Mouse (Mus musculus) heart, embryonic 15.5 days (tissue): Measurements from ENCODE around the gene Ccdc142. TPM values are rescaled to one million over a fixed set of nuclear protein-coding genes. Genes with fewer than 3 reads are reported as not detected.
A peak's percentile ranks its signal among the peaks of the same experiment; 100 is the strongest.

Source experiments
- ATAC-seq: fragments of 200-750 bp; cut with Nextera tagmentation; replicated peaks from 2 replicates; pipeline ENCODE4 v1.8.0; 2017; ENCODE audit warnings: low read depth, moderate TSS enrichment; ENCODE audit not compliant: insufficient number of reproducible peaks, insufficient read depth, low FRiP score
- H3K27ac ChIP-seq: fragments of 300-500 bp; sonication (generic); 2 replicates; pipeline ENCODE4 v1.5.1; 2015; ENCODE audit warnings: mild to moderate bottlenecking, inconsistent platforms
- H3K27me3 ChIP-seq: fragments of 300-500 bp; sonication (generic); 2 replicates; pipeline ENCODE4 v1.6.1; 2015; ENCODE audit warnings: inconsistent platforms
- H3K36me3 ChIP-seq: fragments of 300-500 bp; sonication (generic); 2 replicates; pipeline ENCODE4 v1.6.1; 2015; ENCODE audit warnings: mild to moderate bottlenecking, inconsistent platforms
- H3K4me1 ChIP-seq: fragments of 300-500 bp; sonication (generic); replicated peaks from 2 replicates; pipeline ENCODE4 v1.6.1; 2015; ENCODE audit warnings: inconsistent platforms
- H3K4me2 ChIP-seq: fragments of 300-500 bp; sonication (generic); 2 replicates; pipeline ENCODE4 v1.6.1; 2015; ENCODE audit warnings: inconsistent platforms, mild to moderate bottlenecking, moderate library complexity
- H3K4me3 ChIP-seq: fragments of 300-500 bp; sonication (generic); 2 replicates; pipeline ENCODE4 v1.5.1; 2015; ENCODE audit warnings: mild to moderate bottlenecking, inconsistent platforms
- H3K9ac ChIP-seq: fragments of 300-500 bp; sonication (generic); 2 replicates; pipeline ENCODE4 v1.6.1; 2015; ENCODE audit warnings: mild to moderate bottlenecking, inconsistent platforms
- H3K9me3 ChIP-seq: fragments of 300-500 bp; sonication (generic); replicated peaks from 2 replicates; pipeline ENCODE4 v1.6.1; 2016; ENCODE audit warnings: inconsistent platforms
- WGBS: fragments of 180-500 bp; shearing (Covaris S2); methylation state at CpG from one replicate; pipeline ENCODE4 v1.1.7; 2015; ENCODE audit warnings: mixed read lengths; 5-methylcytosine and 5-hydroxymethylcytosine counted together
- polyA plus RNA-seq: library from polyadenylated mRNA; unstranded; fragments of >200 nt; fragmentation: Nextera tagmentation; extraction: Ambion mirVana; gene quantifications from 2 replicates; pipeline ENCODE4 v1.2.1, GENCODE M21; 2015

The Ccdc142 gene
- polyA plus RNA-seq, 1 experiment from 2014 or later, result 2.4 TPM

DNA sequence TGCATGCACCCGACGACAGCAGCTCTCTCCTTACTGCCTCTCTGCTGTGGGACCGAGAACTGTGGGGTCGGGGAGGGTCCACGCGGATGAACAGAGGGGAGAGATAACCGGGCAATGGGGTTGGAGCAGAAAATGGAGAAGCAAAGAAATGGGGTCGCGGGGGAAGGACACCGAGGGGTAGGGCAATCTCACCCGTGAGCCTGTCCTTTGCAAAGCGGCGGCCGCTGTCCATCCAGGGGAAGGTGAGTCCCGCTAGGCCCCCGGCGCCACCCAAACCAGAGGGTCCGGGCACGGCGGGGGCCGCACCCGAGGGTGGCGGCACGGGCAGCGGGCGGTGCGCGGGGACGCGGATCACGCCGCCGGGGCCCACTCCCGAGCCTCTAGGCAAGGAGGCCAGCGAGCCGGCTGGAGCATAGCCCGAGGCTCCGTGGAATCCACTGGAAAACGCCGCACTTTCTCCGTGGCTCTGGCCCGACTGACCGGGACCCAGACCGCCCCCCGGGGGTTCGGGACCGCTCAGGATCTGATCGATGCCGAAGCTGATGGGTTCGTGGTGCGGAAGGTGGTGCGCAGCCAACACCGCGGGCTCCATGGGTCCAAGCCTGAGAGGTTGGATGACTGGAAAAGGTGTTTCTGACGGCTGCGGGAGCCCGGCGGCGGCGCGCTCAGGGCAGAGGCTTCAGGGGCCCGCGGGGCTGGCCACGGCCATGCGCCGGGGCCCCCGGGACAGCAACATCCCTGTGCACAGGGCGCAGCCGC lies 31.7 kb upstream of the Ccdc142 start:
- Histone ChIP-seq H3K27me3 (peaks cover 99% of the 10 kb centered on the region), H3K4me3 (peak overlapping the region; percentile 37)

DNA sequence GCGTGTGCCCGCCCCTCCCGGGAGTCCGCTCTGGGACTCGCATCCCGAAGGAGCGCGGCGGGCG lies 31.3 kb upstream of the Ccdc142 start, which contains the start of gene Tlx2:
TSS of gene Tlx2 (minus strand) at position 47 of the 64 bp plus-strand sequence.
- ATAC-seq, result no peak
- peaks cover 30% of the 10 kb centered on the region for H3K4me1 ChIP-seq
- H3K27me3 ChIP-seq, result peaks cover 99% of the 10 kb centered on the region
- H3K9ac ChIP-seq, result 0 out of 2 replicates have a peak within 1 kb of the TSS, but pooled peaks have one; percentile 14
- no peaks in the 10 kb centered on the region for H3K9me3 ChIP-seq
- H3K27ac ChIP-seq, result no peak within 1 kb of the TSS
- H3K4me2 ChIP-seq, result peak within 1 kb of the TSS; percentile 57
- no peaks in the 10 kb centered on the region for H3K36me3 ChIP-seq
- peak within 1 kb of the TSS; percentile 37 for H3K4me3 ChIP-seq
- WGBS, result 2% methylated on average over 8 of the region's 10 CpGs

More for the DNA sequence above, 31.7 kb upstream of the Ccdc142 start:
- Histone ChIP-seq H3K9me3 (no peaks in the 10 kb centered on the region), H3K27ac (no peak overlapping the region), H3K4me1 (peaks cover 30% of the 10 kb centered on the region), H3K36me3 (no peaks in the 10 kb centered on the region), H3K4me2 (peak overlapping the region; percentile 45), H3K9ac (0 out of 2 replicates have a peak overlapping the region, but pooled peaks have one; percentile 14)
- WGBS, result 1% methylated on average over 69 of the region's 69 CpGs
- peak; percentile 44; the same call in 1 of the 2 replicates for ATAC-seq

DNA sequence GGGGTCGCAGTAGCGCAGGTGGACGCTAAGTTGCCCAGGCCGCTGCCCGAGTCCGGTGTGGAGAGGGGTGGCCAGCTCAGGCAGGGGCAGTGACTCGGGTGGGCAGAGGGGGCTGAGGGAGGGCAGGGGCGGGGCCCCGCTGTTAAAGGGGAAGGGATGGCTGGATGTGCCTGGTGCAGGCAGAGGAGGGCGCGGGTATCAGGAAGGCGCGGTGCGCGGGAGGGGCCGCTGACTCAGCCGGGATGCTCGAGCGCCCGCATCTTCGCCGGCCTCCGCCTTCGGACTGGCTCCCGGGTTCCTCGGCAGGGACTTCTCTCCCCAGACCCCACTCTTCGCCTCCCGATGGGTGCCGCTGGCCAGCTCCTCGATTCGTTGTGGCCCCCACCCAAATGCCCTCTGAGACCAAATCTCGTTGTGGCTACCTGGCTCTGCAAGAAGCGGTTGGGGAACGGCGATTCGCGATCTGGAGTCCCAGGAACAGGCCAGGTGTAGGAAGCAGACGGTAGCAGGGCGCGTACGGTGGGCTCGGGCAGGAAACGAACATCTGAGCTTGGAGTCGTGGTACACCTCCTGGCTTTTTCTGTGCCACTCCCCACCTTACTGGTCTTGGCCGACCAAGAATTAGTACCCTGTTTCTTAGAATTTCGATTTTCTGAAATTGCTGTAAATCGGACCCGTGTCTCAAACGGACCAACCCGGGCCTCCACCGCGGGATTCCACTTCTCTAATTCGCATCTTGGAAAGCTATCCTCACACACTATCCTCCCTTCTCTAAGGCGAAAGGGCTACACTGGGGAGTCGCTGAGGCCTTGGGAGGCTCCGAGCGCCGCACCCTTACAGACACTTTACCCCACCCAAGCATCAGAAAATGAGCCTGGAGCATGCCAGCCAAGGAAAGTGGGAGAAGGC lies 30.8 kb upstream of the Ccdc142 start:
- Histone ChIP-seq H3K36me3 (no peaks in the 10 kb centered on the region), H3K4me1 (peaks cover 30% of the 10 kb centered on the region), H3K27ac (no peak overlapping the region), H3K9me3 (no peaks in the 10 kb centered on the region), H3K27me3 (peaks cover 99% of the 10 kb centered on the region), H3K4me3 (peak overlapping the region; percentile 37), H3K9ac (no peak overlapping the region), H3K4me2 (peak overlapping the region; percentile 45)
- WGBS, result 1% methylated on average over 55 of the region's 58 CpGs
- ATAC-seq, result no peak; the same call in 1 of the 2 replicates

DNA sequence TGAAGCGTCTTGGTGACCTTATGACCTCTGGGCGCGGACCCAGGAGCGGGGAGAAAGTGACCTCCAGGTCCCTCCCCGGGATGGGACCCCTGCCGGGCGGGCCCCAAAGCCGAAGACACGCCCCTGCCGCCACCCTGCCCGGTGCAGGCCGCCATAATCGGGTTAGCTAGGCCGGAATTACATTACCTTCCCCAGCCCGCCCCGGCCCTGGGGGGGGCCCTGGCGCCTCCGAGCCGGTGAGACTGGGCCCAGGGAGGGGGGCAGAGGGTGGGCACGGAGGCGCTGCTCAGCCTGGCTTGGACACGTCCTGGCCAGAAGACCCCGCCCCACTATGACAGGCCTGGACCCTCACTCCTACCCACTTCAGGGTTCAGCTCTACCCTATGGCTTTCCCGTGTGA lies 30.2 kb upstream of the Ccdc142 start:
- H3K9ac ChIP-seq, result no peak overlapping the region
- H3K4me3 ChIP-seq, result peak overlapping the region; percentile 10; the same call in 1 of the 2 replicates
- no peaks in the 10 kb centered on the region for H3K36me3 ChIP-seq
- H3K27ac ChIP-seq, result no peak overlapping the region
- ATAC-seq, result peak; percentile 61; the same call in 1 of the 2 replicates
- WGBS, result 3% methylated on average over 22 of the region's 24 CpGs
- no peak overlapping the region for H3K4me2 ChIP-seq
- H3K27me3 ChIP-seq, result peaks cover 99% of the 10 kb centered on the region
- peaks cover 30% of the 10 kb centered on the region for H3K4me1 ChIP-seq
- no peaks in the 10 kb centered on the region for H3K9me3 ChIP-seq

DNA sequence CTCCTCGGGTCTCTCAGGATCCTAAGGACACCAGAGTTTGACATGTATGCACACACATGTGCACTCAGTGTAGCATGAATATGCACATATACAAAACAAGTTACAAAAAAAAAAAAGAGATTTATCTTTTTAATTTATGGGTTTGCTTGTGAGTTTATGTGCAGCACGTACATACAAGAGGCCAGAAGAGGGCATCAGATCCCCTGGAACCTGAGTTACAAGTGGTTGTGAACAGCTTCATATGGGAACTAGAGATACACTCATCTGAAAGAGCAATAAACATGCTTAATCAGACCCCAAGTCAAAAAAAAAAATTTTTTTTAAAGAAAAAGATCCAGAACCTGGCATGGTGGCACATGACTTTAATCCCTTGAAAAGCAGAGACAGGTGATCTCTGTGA lies 26.4 kb upstream of the Ccdc142 start:
- Histone ChIP-seq H3K9me3 (no peaks in the 10 kb centered on the region), H3K4me2 (no peak overlapping the region), H3K36me3 (no peaks in the 10 kb centered on the region), H3K27me3 (peaks cover 74% of the 10 kb centered on the region), H3K9ac (no peak overlapping the region), H3K4me3 (no peak overlapping the region), H3K27ac (no peak overlapping the region), H3K4me1 (peaks cover 26% of the 10 kb centered on the region)
- WGBS, result 8% methylated on average over 2 of the region's 2 CpGs
- no peak for ATAC-seq

DNA sequence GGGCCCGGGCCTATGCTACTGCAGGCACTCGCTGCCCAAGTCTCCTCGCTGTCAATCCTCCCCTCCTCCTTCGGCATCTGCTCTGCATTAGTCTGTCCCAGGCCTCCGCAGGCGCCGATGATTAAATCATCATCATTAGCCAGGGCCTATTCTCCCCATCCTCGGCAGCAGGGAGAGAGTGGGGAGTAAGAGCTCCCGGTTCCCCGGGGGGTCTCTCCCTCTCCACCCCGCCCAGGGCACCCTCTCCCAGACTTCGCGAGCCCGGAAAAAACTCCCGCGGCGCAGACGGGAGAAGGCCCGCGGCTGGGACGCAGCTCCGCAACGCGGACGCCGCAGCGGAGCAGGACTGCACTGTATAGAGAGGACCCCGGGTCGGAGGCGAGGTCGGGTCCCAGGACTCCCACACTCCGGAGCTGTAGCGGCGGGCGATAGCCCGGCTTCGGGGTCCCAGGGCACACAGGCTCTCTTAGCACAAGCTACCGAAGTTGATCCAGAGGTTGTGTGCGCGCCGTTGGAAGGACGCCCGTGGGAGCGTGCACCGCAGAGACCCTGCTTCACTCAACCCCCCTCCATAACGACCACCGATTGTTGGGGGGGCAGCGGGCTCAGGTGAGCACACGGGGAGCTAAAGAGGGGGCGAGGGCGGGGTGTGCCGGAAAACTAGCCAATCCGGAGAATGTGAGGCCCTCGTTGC lies 23.6 kb upstream of the Ccdc142 start, which contains the start of gene Pcgf1:
TSS of gene Pcgf1 (plus strand) at position 240 of the 694 bp plus-strand sequence.
- Histone ChIP-seq H3K27me3 (peaks cover 56% of the 10 kb centered on the region), H3K4me3 (peak within 1 kb of the TSS; percentile 84), H3K4me2 (peak within 1 kb of the TSS; percentile 99), H3K27ac (peak within 1 kb of the TSS; percentile 86), H3K9me3 (no peaks in the 10 kb centered on the region), H3K9ac (peak within 1 kb of the TSS; percentile 83), H3K4me1 (peaks cover 13% of the 10 kb centered on the region), H3K36me3 (peaks cover 14% of the 10 kb centered on the region)
- peak; percentile 53 for ATAC-seq
- WGBS, result 1% methylated on average over 54 of the region's 54 CpGs

DNA sequence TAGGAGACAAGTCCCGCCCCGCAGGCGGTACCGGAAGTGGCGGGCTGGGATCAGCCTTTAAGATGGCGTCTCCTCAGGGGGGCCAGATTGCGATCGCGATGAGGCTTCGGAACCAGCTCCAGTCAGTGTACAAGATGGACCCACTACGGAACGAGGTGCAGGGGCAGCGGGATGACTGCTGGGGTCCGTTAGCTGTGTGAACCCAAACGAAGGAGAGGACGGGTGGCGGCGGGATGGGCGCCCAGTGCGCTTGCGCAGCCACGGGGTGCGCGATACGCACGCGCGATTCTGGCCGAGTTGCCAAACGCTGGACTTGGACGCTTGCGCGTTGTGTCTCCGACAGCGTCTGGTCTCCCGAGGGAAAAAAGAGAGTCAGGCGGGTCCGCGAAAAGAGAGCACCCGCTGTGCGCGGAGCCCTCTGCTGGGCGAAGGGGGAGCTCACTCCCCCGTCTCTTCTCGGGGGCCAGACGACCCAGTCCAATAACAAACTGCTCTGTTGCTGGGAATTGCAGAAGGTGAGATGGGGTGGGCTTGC lies 23.0 kb upstream of the Ccdc142 start:
- peak overlapping the region; percentile 83 for H3K9ac ChIP-seq
- H3K4me2 ChIP-seq, result peak overlapping the region; percentile 99
- ATAC-seq, result peak; percentile 92
- peaks cover 13% of the 10 kb centered on the region for H3K4me1 ChIP-seq
- H3K36me3 ChIP-seq, result peaks cover 14% of the 10 kb centered on the region
- H3K27me3 ChIP-seq, result peaks cover 58% of the 10 kb centered on the region
- under 1% methylated on average over 46 of the region's 46 CpGs for WGBS
- H3K4me3 ChIP-seq, result peak overlapping the region; percentile 84
- no peaks in the 10 kb centered on the region for H3K9me3 ChIP-seq
- H3K27ac ChIP-seq, result peak overlapping the region; percentile 86

DNA sequence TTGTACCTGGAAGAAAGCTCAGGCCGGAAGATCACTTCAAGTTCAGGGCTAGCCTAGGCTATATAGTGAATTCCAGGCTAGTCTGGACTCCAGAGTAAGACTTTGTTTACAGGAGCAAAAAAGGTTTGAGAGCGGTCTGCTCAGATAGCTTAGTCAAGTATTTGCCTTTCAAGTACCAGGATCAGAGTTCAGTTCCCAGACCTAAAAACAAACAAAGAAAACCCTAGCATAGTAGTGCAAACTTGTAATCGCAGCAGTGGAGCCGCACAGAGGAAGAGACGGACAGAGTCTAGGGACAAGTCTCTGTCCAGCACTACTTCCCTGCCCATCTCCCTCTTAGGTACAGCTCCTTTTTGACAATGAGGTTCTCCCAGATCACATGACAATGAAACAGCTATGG lies 21.2 kb upstream of the Ccdc142 start:
- no peak overlapping the region for H3K4me2 ChIP-seq
- H3K36me3 ChIP-seq, result peaks cover 14% of the 10 kb centered on the region
- ATAC-seq, result no peak
- H3K4me1 ChIP-seq, result peaks cover 13% of the 10 kb centered on the region
- no peak overlapping the region for H3K27ac ChIP-seq
- no peak overlapping the region for H3K4me3 ChIP-seq
- WGBS, result 92% methylated on average over 5 of the region's 5 CpGs
- H3K9me3 ChIP-seq, result no peaks in the 10 kb centered on the region
- peaks cover 58% of the 10 kb centered on the region for H3K27me3 ChIP-seq
- H3K9ac ChIP-seq, result no peak overlapping the region

DNA sequence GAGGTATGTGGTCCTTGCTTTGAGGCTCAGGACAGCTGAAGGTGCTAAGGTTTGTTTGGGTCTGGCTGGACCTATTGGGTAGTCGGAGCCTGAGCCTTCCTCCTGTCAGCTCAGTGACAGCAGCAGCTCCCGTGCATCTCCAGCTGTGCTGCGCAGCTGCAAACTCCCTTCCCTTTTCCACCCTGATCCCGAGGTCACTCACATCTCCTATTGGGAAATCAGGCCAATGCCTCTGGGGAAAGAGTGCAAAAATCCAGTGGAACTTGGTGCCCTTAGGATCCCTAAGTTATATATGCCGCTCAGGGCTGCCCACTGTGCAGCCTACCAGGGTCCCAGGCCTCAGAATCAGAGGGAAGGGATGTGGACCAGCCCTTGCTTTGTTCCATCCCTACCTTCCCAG lies 17.9 kb upstream of the Ccdc142 start:
- 23% methylated on average over 5 of the region's 5 CpGs for WGBS
- Histone ChIP-seq H3K9me3 (no peaks in the 10 kb centered on the region), H3K27me3 (peaks cover 66% of the 10 kb centered on the region), H3K4me1 (peaks cover 29% of the 10 kb centered on the region), H3K36me3 (peaks cover 14% of the 10 kb centered on the region), H3K27ac (no peak overlapping the region), H3K4me3 (no peak overlapping the region), H3K4me2 (no peak overlapping the region), H3K9ac (no peak overlapping the region)
- no peak for ATAC-seq

DNA sequence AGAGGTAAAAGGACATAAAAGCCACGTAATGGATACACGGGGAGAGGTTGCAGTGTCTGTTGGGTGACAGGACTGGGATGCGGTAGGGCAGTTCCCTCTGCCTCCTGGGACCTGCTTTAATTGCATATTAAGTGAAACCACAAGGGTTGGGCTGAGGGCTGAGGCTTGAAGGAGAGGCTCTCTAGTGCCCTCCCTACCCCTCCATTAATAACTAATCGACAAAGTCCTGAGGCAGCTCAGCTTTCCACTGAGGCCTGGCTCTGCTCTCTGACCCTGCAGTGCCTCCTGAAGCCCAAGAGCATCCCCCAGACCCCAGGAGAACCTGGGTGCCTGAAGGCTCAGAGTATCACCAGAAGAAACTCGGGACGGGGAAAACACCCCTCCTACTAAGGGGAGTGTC lies 16.9 kb upstream of the Ccdc142 start:
- no peak overlapping the region for H3K4me3 ChIP-seq
- H3K4me1 ChIP-seq, result peaks cover 21% of the 10 kb centered on the region
- H3K9me3 ChIP-seq, result no peaks in the 10 kb centered on the region
- no peak overlapping the region for H3K4me2 ChIP-seq
- ATAC-seq, result no peak
- H3K27ac ChIP-seq, result no peak overlapping the region
- H3K36me3 ChIP-seq, result peaks cover 14% of the 10 kb centered on the region
- peaks cover 74% of the 10 kb centered on the region for H3K27me3 ChIP-seq
- no peak overlapping the region for H3K9ac ChIP-seq
- 15% methylated on average over 6 of the region's 6 CpGs for WGBS
